Mouse (Mus musculus): ENCODE measurements at regions not wholly inside any gene's neighbourhood (a gene's known extent, or its start where the extent isn't known, plus 50 kb on each side); places are given as distances from the start of the nearest gene placed in this dataset.
A peak's percentile ranks its signal among the peaks of the same experiment; 100 is the strongest.

DNA sequence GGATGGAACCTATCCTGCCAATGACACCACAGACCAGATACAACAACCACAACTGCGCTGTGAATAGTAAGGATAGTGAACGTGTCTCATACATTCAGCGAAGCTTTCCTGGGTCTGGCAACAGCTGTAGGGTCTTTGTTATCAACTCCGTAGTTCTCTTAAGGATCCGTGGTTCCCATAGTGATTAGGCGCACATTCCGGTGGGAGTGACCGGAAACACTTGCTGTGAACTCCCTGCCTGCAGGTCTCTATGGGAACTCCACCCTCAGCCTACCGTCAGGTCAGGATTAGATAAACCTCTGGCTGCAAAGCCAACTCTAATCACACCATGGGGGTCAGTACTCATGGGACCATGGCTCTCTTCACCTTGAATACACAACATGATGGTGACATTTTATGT is 53.8 kb upstream of the Sh3gl3 start:
- 71% methylated on average over 9 of the region's 9 CpGs for WGBS
- Histone ChIP-seq H3K4me3 (ENCODE audit: control insufficient read depth, insufficient read depth, low read length) (no peak overlapping the region), H3K4me1 (replicated peaks; ENCODE audit: control insufficient read depth, insufficient read depth, low read length) (no peaks in the 10 kb centered on the region), H3K27me3 (ENCODE audit: control insufficient read depth, insufficient read depth, low read length) (no peaks in the 10 kb centered on the region; the same call in 1 of the 2 replicates), H3K27ac (ENCODE audit: control insufficient read depth, insufficient read depth, low read length) (no peak overlapping the region), H3K36me3 (ENCODE audit: control insufficient read depth, insufficient read depth, low read length) (no peaks in the 10 kb centered on the region)
- no peak for DNase-seq
- no peak for TF ChIP-seq CTCF (IDR thresholded peaks at IDR 0.05; ENCODE audit: borderline replicate concordance, control insufficient read depth, extremely low read depth, insufficient read depth, low read length, poor library complexity)
- no peak for TF ChIP-seq POLR2A (IDR thresholded peaks at IDR 0.05; ENCODE audit: control insufficient read depth, extremely low read depth, insufficient read depth, low read length, poor library complexity)

DNA sequence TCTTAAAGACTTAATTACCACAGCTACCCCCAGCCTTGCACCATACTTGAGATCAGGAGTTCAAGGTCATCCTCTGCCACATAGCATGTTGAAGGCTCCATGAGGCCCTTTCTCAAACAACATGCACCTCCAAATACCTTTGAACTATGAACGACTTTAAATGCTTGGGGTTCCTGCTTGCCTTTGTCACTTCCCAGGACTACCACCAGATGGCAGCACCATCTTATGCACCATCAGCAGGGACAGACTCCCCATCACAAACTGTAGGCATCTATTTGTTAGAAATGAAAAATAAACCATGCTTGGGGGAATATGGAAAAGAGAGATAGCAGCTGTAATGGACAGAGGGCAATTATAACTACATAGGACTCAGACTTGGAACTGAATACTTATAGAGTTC is 51.9 kb upstream of the Sh3gl3 start:
- Histone ChIP-seq H3K36me3 (ENCODE audit: control insufficient read depth, insufficient read depth, low read length) (no peaks in the 10 kb centered on the region), H3K27me3 (ENCODE audit: control insufficient read depth, insufficient read depth, low read length) (no peaks in the 10 kb centered on the region; the same call in 1 of the 2 replicates), H3K4me3 (ENCODE audit: control insufficient read depth, insufficient read depth, low read length) (no peak overlapping the region), H3K27ac (ENCODE audit: control insufficient read depth, insufficient read depth, low read length) (no peak overlapping the region), H3K4me1 (replicated peaks; ENCODE audit: control insufficient read depth, insufficient read depth, low read length) (no peaks in the 10 kb centered on the region)
- DNase-seq, result peak; percentile 73
- WGBS, result 0% methylated on average over 1 of the region's 1 CpGs
- no peak for TF ChIP-seq CTCF (IDR thresholded peaks at IDR 0.05; ENCODE audit: borderline replicate concordance, control insufficient read depth, extremely low read depth, insufficient read depth, low read length, poor library complexity)
- TF ChIP-seq POLR2A (IDR thresholded peaks at IDR 0.05; ENCODE audit: control insufficient read depth, extremely low read depth, insufficient read depth, low read length, poor library complexity), result no peak

All from thymus, adult 2 months (tissue).